In the genomic region with DNA sequence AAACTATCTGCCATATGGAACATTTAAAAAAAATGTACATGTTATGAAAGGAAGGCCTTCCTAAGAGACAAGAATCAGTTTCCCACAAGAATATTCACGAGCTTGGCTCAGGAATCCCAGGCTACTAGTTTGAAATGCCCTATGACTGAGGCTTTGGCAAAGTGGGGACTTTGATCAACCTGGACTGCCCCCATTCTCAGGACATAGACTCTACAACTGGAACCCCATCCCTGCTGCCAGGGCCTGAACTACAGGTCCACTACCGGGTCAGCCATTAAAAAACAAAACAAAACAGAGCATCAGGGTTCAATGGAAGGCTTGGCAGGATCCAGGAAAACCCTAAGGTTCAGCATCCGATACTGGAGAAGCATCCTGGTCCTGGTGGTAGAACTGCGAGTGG, we compare ENCODE assay signal across 19 mouse cellular contexts. TPM values are rescaled to one million over a fixed set of nuclear protein-coding genes. Genes with fewer than 3 reads are reported as not detected.
DNase-seq lines count a peak whose midpoint lies in the region; ATAC-seq and TF ChIP-seq lines count a peak whose summit lies in the region.
"Had no signal": no experiment of that assay in that cellular context is flagged by ENCODE, and none has a peak within 500 bp of the region (broad histone marks: within the 10 kb centered on the region; RNA-seq: fewer than 3 reads in every experiment).

No protein-coding gene starts in this region.

- no peak for DNase-seq in cerebellum, adult 2 months
- DNase-seq in cerebellum, adult 11-12 months = no peak
- no peak for DNase-seq in heart, postnatal 25 days (ENCODE audit: low spot score)
- DNase-seq in liver = no peak
- no peak for DNase-seq in liver, embryonic 14.5 days (ENCODE audit: low read depth in 3 of 3, low spot score in 3 of 3)
- no peak for DNase-seq in right cerebral cortex, postnatal 4 days
- DNase-seq: adrenal gland, postnatal 10 days; cerebellum, postnatal 25 days; gastrocnemius, postnatal 10 days; heart, adult 2 months; heart, postnatal 36 days; kidney, postnatal 14 days; right cerebral cortex, postnatal 14 days; thymus, postnatal 25 days had no signal

- no peak for TF ChIP-seq POLR2A in cerebellum, adult 2 months (IDR thresholded peaks at IDR 0.05; ENCODE audit: borderline replicate concordance, insufficient read depth, low read length)

- ATAC-seq in heart, embryonic 15.5 days (replicated peaks; ENCODE audit: insufficient number of reproducible peaks, insufficient read depth, low FRiP score, low read depth) = no peak
- no peak for ATAC-seq in liver, embryonic 12.5 days
- no peak for ATAC-seq in liver, embryonic 14.5 days (ENCODE audit: insufficient read depth)
- ATAC-seq: forebrain, embryonic 13.5 days; lung, postnatal 0 days had no signal

- no peaks in the 10 kb centered on the region for H3K27me3 ChIP-seq in cerebellum, adult 2 months (ENCODE audit: control insufficient read depth, insufficient read depth, low read length)
- H3K27me3 ChIP-seq in heart, embryonic 15.5 days = no peaks in the 10 kb centered on the region
- H3K27me3 ChIP-seq in liver, embryonic 12.5 days (replicated peaks) = no peaks in the 10 kb centered on the region
- no peaks in the 10 kb centered on the region for H3K27me3 ChIP-seq in liver, embryonic 14.5 days (ENCODE audit: control insufficient read depth, insufficient read depth, low read length)
- H3K27me3 ChIP-seq: embryonic facial prominence, embryonic 13.5 days; forebrain, embryonic 13.5 days had no signal

- no peaks in the 10 kb centered on the region for H3K9me3 ChIP-seq in heart, embryonic 15.5 days (replicated peaks)
- H3K9me3 ChIP-seq in liver, embryonic 12.5 days (replicated peaks) = no peaks in the 10 kb centered on the region
- no peaks in the 10 kb centered on the region for H3K9me3 ChIP-seq in liver, embryonic 14.5 days (ENCODE audit: control insufficient read depth, low read length)
- H3K9me3 ChIP-seq: embryonic facial prominence, embryonic 13.5 days; forebrain, embryonic 13.5 days had no signal

- WGBS in cerebellum, adult 2 months = 76% methylated on average over 4 of the region's 4 CpGs
- WGBS in heart, embryonic 15.5 days = 82% methylated on average over 4 of the region's 4 CpGs
- 87% methylated on average over 4 of the region's 4 CpGs for WGBS in liver, embryonic 12.5 days (ENCODE audit: insufficient replicate concordance)
- 74% methylated on average over 4 of the region's 4 CpGs for WGBS in liver, embryonic 14.5 days (ENCODE audit: insufficient replicate concordance)

- peaks cover 18% of the 10 kb centered on the region for H3K36me3 ChIP-seq in heart, embryonic 15.5 days
- H3K36me3 ChIP-seq in liver, embryonic 12.5 days = peaks cover 53% of the 10 kb centered on the region
- H3K36me3 ChIP-seq in liver, embryonic 14.5 days (replicated peaks; ENCODE audit: control insufficient read depth, insufficient read depth, low read depth) = peaks cover 37% of the 10 kb centered on the region

- no peak overlapping the region for H3K4me2 ChIP-seq in heart, embryonic 15.5 days
- H3K4me2 ChIP-seq in liver, embryonic 12.5 days = 0 out of 2 replicates have a peak overlapping the region, but pooled peaks have one; percentile 1
- H3K4me2 ChIP-seq in liver, embryonic 14.5 days (ENCODE audit: low read depth) = no peak overlapping the region

- 0 out of 2 replicates have a peak overlapping the region, but pooled peaks have one; percentile 6 for H3K27ac ChIP-seq in cerebellum, adult 2 months (ENCODE audit: insufficient read depth, low read length)
- 0 out of 2 replicates have a peak overlapping the region, but pooled peaks have one; percentile 15 for H3K27ac ChIP-seq in heart, embryonic 15.5 days
- peak overlapping the region; percentile 77 for H3K27ac ChIP-seq in liver, embryonic 12.5 days
- H3K27ac ChIP-seq in liver, embryonic 14.5 days = peak overlapping the region; percentile 13

- intact Hi-C loops in heart, postnatal 25 days (cut with DNase I) = no loop called here

- no peak for TF ChIP-seq CTCF in cerebellum, adult 2 months (IDR thresholded peaks at IDR 0.05; ENCODE audit: borderline replicate concordance, insufficient read depth, low read depth, low read length)
- TF ChIP-seq CTCF in liver, embryonic 14.5 days (IDR thresholded peaks at IDR 0.05; ENCODE audit: low read depth) = no peak

- H3K4me1 ChIP-seq in cerebellum, adult 2 months (ENCODE audit: control insufficient read depth, insufficient read depth, low read length) = peaks cover 2% of the 10 kb centered on the region; the same call in 1 of the 2 replicates
- peaks cover 14% of the 10 kb centered on the region for H3K4me1 ChIP-seq in heart, embryonic 15.5 days (replicated peaks)
- peaks cover 50% of the 10 kb centered on the region for H3K4me1 ChIP-seq in liver, embryonic 12.5 days
- peaks cover 6 to 7% of the 10 kb centered on the region in 2 experiments; a peak in 3 of 4 replicates for H3K4me1 ChIP-seq in liver, embryonic 14.5 days (replicated peaks; ENCODE audit: control insufficient read depth in 2 of 2, insufficient read depth in 2 of 2, low read length in 1 of 2)

- no peak overlapping the region for H3K4me3 ChIP-seq in cerebellum, adult 2 months (replicated peaks; ENCODE audit: insufficient read depth, low read depth, low read length)
- H3K4me3 ChIP-seq in heart, embryonic 15.5 days = no peak overlapping the region
- H3K4me3 ChIP-seq in liver, embryonic 12.5 days = no peak overlapping the region
- no peak overlapping the region for H3K4me3 ChIP-seq in liver, embryonic 14.5 days (ENCODE audit: insufficient read depth in 1 of 2, low read depth in 2 of 2, low read length in 2 of 2)

- TF ChIP-seq EP300 in liver, embryonic 14.5 days (IDR thresholded peaks at IDR 0.05; ENCODE audit: low read depth) = no peak

- H3K9ac ChIP-seq in heart, embryonic 15.5 days = no peak overlapping the region
- H3K9ac ChIP-seq in liver, embryonic 12.5 days = 0 out of 2 replicates have a peak overlapping the region, but pooled peaks have one; percentile 27
- H3K9ac ChIP-seq in liver, embryonic 14.5 days (replicated peaks) = peak overlapping the region; percentile 1; the same call in 1 of the 2 replicates

RNA-seq across cellular contexts. Expression of a gene that starts 1.5 kb away (rescaled TPM):
- polyA plus RNA-seq in cerebellum, adult 2 months (2012; rRNA removed) = 73.3 and 74.1 TPM in 2 replicates
- polyA plus RNA-seq in heart, embryonic 15.5 days (2015; fragmentation: Nextera tagmentation; extraction: Ambion mirVana) = 59.0 and 83.2 TPM in 2 replicates
- 10 to 100 TPM; 27.3 to 29.8 TPM for total RNA-seq in heart, postnatal 25 days (2021)
- polyA plus RNA-seq in liver, embryonic 12.5 days (2016; fragmentation: Nextera tagmentation; extraction: Ambion mirVana) = 83.0 and 86.7 TPM in 2 replicates
- polyA plus RNA-seq in liver, embryonic 14.5 days (2012; rRNA removed) = 22.8 and 25.1 TPM in 2 replicates
- 49.4 and 58.5 TPM in 2 replicates for polyA plus RNA-seq in liver, embryonic 14.5 days (2014; fragmentation: Nextera tagmentation; extraction: Ambion mirVana)

RNA-seq across cellular contexts. Expression of a gene that starts 21.7 kb away (rescaled TPM):
- 63.5 and 68.6 TPM in 2 replicates for polyA plus RNA-seq in cerebellum, adult 2 months (2012; rRNA removed)
- polyA plus RNA-seq in heart, embryonic 15.5 days (2015; fragmentation: Nextera tagmentation; extraction: Ambion mirVana) = 114 and 155 TPM in 2 replicates
- 10 to 100 TPM; 80.4 to 85.5 TPM for total RNA-seq in heart, postnatal 25 days (2021)
- polyA plus RNA-seq in liver, embryonic 12.5 days (2016; fragmentation: Nextera tagmentation; extraction: Ambion mirVana) = 151 and 172 TPM in 2 replicates
- 88.8 and 94.0 TPM in 2 replicates for polyA plus RNA-seq in liver, embryonic 14.5 days (2012; rRNA removed)
- 103 and 109 TPM in 2 replicates for polyA plus RNA-seq in liver, embryonic 14.5 days (2014; fragmentation: Nextera tagmentation; extraction: Ambion mirVana)

RNA-seq across cellular contexts. Expression of a gene that starts 28.1 kb away (rescaled TPM):
- polyA plus RNA-seq in cerebellum, adult 2 months (2012; rRNA removed) = 109 and 114 TPM in 2 replicates
- 35.0 and 42.6 TPM in 2 replicates for polyA plus RNA-seq in heart, embryonic 15.5 days (2015; fragmentation: Nextera tagmentation; extraction: Ambion mirVana)
- total RNA-seq in heart, postnatal 25 days (2021) = 10 to 100 TPM; 40.3 to 41.9 TPM
- 36.5 and 42.3 TPM in 2 replicates for polyA plus RNA-seq in liver, embryonic 12.5 days (2016; fragmentation: Nextera tagmentation; extraction: Ambion mirVana)
- 16.0 and 23.9 TPM in 2 replicates for polyA plus RNA-seq in liver, embryonic 14.5 days (2012; rRNA removed)
- polyA plus RNA-seq in liver, embryonic 14.5 days (2014; fragmentation: Nextera tagmentation; extraction: Ambion mirVana) = 21.2 and 22.3 TPM in 2 replicates

Comparison
In these comparisons a context has a peak if more than half of its experiments do, and no peak if none do; other contexts are left out.
1. H3K27ac ChIP-seq: peak in every context shown above with its lines; median percentile 77 in liver, embryonic 12.5 days; 15 in heart, embryonic 15.5 days; 13 in liver, embryonic 14.5 days; 6 in cerebellum, adult 2 months.